Mouse (Mus musculus): ENCODE measurements at regions not wholly inside any gene's neighbourhood (a gene's known extent, or its start where the extent isn't known, plus 50 kb on each side); places are given as distances from the start of the nearest gene placed in this dataset.

GRCm38 (mm10) chr4:89466766-89467165 is 155.9 kb upstream of the Cdkn2b start:
- Histone ChIP-seq H3K4me1 (ENCODE audit: control insufficient read depth, insufficient read depth) (no peaks in the 10 kb centered on the region), H3K36me3 (replicated peaks; ENCODE audit: control insufficient read depth, insufficient read depth, low read length) (no peaks in the 10 kb centered on the region), H3K9ac (replicated peaks; ENCODE audit: low read depth, low read length) (no peak overlapping the region), H3K27me3 (ENCODE audit: control insufficient read depth, insufficient read depth, low read length) (no peaks in the 10 kb centered on the region), H3K4me2 (ENCODE audit: low read depth, low read length) (no peak overlapping the region), H3K27ac (ENCODE audit: low read depth) (no peak overlapping the region), H3K4me3 (ENCODE audit: low read depth, low read length) (no peak overlapping the region), H3K9me3 (replicated peaks; ENCODE audit: control insufficient read depth, low read length) (no peaks in the 10 kb centered on the region)
- WGBS: 85% methylated on average over 3 of the region's 3 CpGs
- DNase-seq (ENCODE audit: low spot score) (no peak), ATAC-seq (ENCODE audit: insufficient read depth, low read depth) (no peak)
- TF ChIP-seq CTCF (IDR thresholded peaks at IDR 0.05; ENCODE audit: low read depth): no peak
- TF ChIP-seq EP300 (IDR thresholded peaks at IDR 0.05; ENCODE audit: low read depth): no peak

GRCm38 (mm10) chr4:89463121-89463520 is 152.3 kb upstream of the Cdkn2b start:
- DNase-seq (ENCODE audit: low spot score) (no peak), ATAC-seq (ENCODE audit: insufficient read depth, low read depth) (no peak)
- Histone ChIP-seq H3K4me3 (ENCODE audit: low read depth, low read length) (no peak overlapping the region), H3K4me1 (ENCODE audit: control insufficient read depth, insufficient read depth) (no peaks in the 10 kb centered on the region), H3K9me3 (replicated peaks; ENCODE audit: control insufficient read depth, low read length) (no peaks in the 10 kb centered on the region), H3K36me3 (replicated peaks; ENCODE audit: control insufficient read depth, insufficient read depth, low read length) (no peaks in the 10 kb centered on the region), H3K27me3 (ENCODE audit: control insufficient read depth, insufficient read depth, low read length) (no peaks in the 10 kb centered on the region), H3K9ac (replicated peaks; ENCODE audit: low read depth, low read length) (no peak overlapping the region), H3K4me2 (ENCODE audit: low read depth, low read length) (no peak overlapping the region), H3K27ac (ENCODE audit: low read depth) (no peak overlapping the region)
- WGBS: 79% methylated on average over 4 of the region's 4 CpGs
- TF ChIP-seq CTCF (IDR thresholded peaks at IDR 0.05; ENCODE audit: low read depth) (no peak), EP300 (IDR thresholded peaks at IDR 0.05; ENCODE audit: low read depth) (no peak)

DNA sequence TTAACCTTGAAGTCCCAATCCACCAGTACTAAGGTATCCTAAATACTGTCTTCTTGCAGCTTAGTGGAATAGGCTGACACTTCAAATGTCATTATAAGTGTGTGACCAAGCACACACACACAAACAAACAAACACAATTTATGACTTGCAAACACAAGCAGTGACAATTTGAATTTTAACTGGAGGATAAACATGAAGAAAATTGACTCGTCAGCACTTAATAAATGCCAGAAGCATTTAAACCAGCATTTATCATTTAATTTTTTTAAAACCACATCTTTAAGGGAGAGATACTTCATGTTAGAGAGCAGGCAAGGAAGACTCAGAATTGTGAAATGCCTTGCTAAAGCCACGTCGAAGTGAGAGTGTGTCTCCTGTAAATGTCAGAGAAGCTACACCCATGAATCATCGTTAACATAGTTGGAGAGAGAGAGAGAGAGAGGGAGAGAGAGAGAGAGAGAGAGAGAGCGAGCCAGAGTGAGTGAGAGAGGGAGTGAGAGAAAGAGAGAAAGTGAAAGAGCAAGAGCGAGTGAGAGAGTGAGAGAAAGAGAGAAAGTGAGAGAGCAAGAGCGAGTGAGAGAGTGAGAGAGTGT is 149.4 kb upstream of the Cdkn2b start:
- Histone ChIP-seq H3K4me1 (ENCODE audit: control insufficient read depth, insufficient read depth) (no peaks in the 10 kb centered on the region), H3K36me3 (replicated peaks; ENCODE audit: control insufficient read depth, insufficient read depth, low read length) (no peaks in the 10 kb centered on the region), H3K9ac (replicated peaks; ENCODE audit: low read depth, low read length) (no peak overlapping the region), H3K4me3 (ENCODE audit: low read depth, low read length) (no peak overlapping the region), H3K9me3 (replicated peaks; ENCODE audit: control insufficient read depth, low read length) (no peaks in the 10 kb centered on the region), H3K27me3 (ENCODE audit: control insufficient read depth, insufficient read depth, low read length) (no peaks in the 10 kb centered on the region), H3K27ac (ENCODE audit: low read depth) (no peak overlapping the region), H3K4me2 (ENCODE audit: low read depth, low read length) (no peak overlapping the region)
- TF ChIP-seq EP300 (IDR thresholded peaks at IDR 0.05; ENCODE audit: low read depth) (no peak), CTCF (IDR thresholded peaks at IDR 0.05; ENCODE audit: low read depth) (no peak)
- DNase-seq (ENCODE audit: low spot score): no peak
- 47% methylated on average over 7 of the region's 7 CpGs for WGBS
- no peak for ATAC-seq (ENCODE audit: insufficient read depth, low read depth)

DNA sequence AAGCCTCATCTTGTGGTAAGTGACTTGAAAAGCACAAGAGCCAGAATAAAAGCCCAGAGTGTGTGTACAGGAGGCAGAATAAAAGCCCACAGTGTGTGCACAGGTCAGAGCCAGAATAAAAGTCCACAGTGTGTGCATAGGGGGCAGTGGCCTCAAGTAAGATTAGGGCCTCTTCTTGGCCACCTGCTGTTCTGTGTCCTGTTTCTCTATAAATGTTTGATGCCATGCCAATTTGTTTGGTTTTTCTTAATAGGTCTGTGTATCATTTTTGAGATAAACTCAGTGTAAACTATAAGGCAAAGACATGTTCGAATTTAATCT is 148.5 kb upstream of the Cdkn2b start:
- no peak overlapping the region for H3K9ac ChIP-seq (replicated peaks; ENCODE audit: low read depth, low read length)
- no peak overlapping the region for H3K27ac ChIP-seq (ENCODE audit: low read depth)
- H3K9me3 ChIP-seq (replicated peaks; ENCODE audit: control insufficient read depth, low read length): no peaks in the 10 kb centered on the region
- H3K36me3 ChIP-seq (replicated peaks; ENCODE audit: control insufficient read depth, insufficient read depth, low read length): no peaks in the 10 kb centered on the region
- WGBS: 79% methylated on average over 1 of the region's 1 CpGs
- ATAC-seq (ENCODE audit: insufficient read depth, low read depth) (no peak), DNase-seq (ENCODE audit: low spot score) (no peak)
- H3K4me1 ChIP-seq (ENCODE audit: control insufficient read depth, insufficient read depth): no peaks in the 10 kb centered on the region
- no peaks in the 10 kb centered on the region for H3K27me3 ChIP-seq (ENCODE audit: control insufficient read depth, insufficient read depth, low read length)
- H3K4me3 ChIP-seq (ENCODE audit: low read depth, low read length): no peak overlapping the region
- H3K4me2 ChIP-seq (ENCODE audit: low read depth, low read length): no peak overlapping the region
- TF ChIP-seq CTCF (IDR thresholded peaks at IDR 0.05; ENCODE audit: low read depth): no peak
- TF ChIP-seq EP300 (IDR thresholded peaks at IDR 0.05; ENCODE audit: low read depth): no peak

DNA sequence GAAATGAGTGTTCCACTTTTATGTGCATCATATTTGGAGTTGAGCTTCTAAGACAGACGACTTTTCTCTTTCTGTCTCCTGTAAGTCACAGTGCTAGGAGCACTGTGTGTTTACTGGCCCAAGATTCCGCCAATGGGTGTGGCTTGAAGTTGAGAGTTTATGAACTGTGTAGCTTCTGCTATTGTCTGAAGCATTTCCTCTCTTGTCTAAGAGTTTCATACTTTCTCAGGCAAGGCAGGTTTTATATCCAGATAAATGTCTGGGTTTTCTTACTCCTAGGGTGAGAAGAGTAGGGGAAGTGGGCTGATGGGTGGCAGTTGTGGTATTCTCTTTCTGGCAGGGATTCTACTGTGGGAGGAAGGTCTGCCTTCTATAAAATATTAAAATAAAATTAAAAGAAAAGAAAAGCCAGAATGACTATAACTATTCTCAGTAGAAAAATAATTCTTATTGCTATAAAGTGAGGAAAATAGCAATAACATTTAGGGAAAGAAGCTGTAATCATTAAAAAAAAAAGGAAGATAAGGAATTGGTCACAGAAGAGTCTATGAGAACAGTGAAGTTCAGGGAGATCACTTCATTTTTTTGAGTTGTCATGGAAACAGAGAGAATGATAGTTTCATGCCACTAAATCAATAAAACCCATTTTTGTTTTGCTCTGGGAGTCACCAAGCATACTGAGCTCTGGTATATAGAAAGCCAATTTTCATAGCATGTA is 147.9 kb upstream of the Cdkn2b start:
- Histone ChIP-seq H3K36me3 (replicated peaks; ENCODE audit: control insufficient read depth, insufficient read depth, low read length) (no peaks in the 10 kb centered on the region), H3K27me3 (ENCODE audit: control insufficient read depth, insufficient read depth, low read length) (no peaks in the 10 kb centered on the region), H3K4me3 (ENCODE audit: low read depth, low read length) (no peak overlapping the region), H3K4me1 (ENCODE audit: control insufficient read depth, insufficient read depth) (no peaks in the 10 kb centered on the region), H3K9ac (replicated peaks; ENCODE audit: low read depth, low read length) (no peak overlapping the region), H3K4me2 (ENCODE audit: low read depth, low read length) (no peak overlapping the region), H3K9me3 (replicated peaks; ENCODE audit: control insufficient read depth, low read length) (no peaks in the 10 kb centered on the region), H3K27ac (ENCODE audit: low read depth) (no peak overlapping the region)
- DNase-seq (ENCODE audit: low spot score) (no peak), ATAC-seq (ENCODE audit: insufficient read depth, low read depth) (no peak)
- TF ChIP-seq CTCF (IDR thresholded peaks at IDR 0.05; ENCODE audit: low read depth): no peak
- no peak for TF ChIP-seq EP300 (IDR thresholded peaks at IDR 0.05; ENCODE audit: low read depth)
- whole genome bisulfite sequencing: 61% methylated on average over 2 of the region's 2 CpGs

- no peaks in the 10 kb centered on the region for H3K36me3 ChIP-seq (replicated peaks; ENCODE audit: control insufficient read depth, insufficient read depth, low read length)
- WGBS: 84% methylated on average over 2 of the region's 2 CpGs
- no peak for DNase-seq (ENCODE audit: low spot score)
These were observed 147.0 kb upstream of the Cdkn2b start for GRCm38 (mm10) chr4:89457861-89458260.

More at GRCm38 (mm10) chr4:89457861-89458260, 147.0 kb upstream of the Cdkn2b start:
- no peak overlapping the region for H3K9ac ChIP-seq (replicated peaks; ENCODE audit: low read depth, low read length)
- no peak overlapping the region for H3K27ac ChIP-seq (ENCODE audit: low read depth)
- H3K4me3 ChIP-seq (ENCODE audit: low read depth, low read length): no peak overlapping the region
- H3K4me1 ChIP-seq (ENCODE audit: control insufficient read depth, insufficient read depth): no peaks in the 10 kb centered on the region
- H3K4me2 ChIP-seq (ENCODE audit: low read depth, low read length): no peak overlapping the region
- TF ChIP-seq CTCF (IDR thresholded peaks at IDR 0.05; ENCODE audit: low read depth): no peak
- TF ChIP-seq EP300 (IDR thresholded peaks at IDR 0.05; ENCODE audit: low read depth): no peak
- no peak for ATAC-seq (ENCODE audit: insufficient read depth, low read depth)
- H3K9me3 ChIP-seq (replicated peaks; ENCODE audit: control insufficient read depth, low read length): no peaks in the 10 kb centered on the region
- H3K27me3 ChIP-seq (ENCODE audit: control insufficient read depth, insufficient read depth, low read length): no peaks in the 10 kb centered on the region
